Mouse (Mus musculus): ENCODE results near the gene Gal3st2b.
"Not testable (repeated sequence)": the region's sequence is repeated elsewhere in the genome, so short reads cannot be mapped to it uniquely, and the experiment has no call there.

The Gal3st2b gene

GRCm38 (mm10) chr1:93986167-93986566, 68.1 kb downstream of the Gal3st2b start:
- no peak for DNase-seq

DNA sequence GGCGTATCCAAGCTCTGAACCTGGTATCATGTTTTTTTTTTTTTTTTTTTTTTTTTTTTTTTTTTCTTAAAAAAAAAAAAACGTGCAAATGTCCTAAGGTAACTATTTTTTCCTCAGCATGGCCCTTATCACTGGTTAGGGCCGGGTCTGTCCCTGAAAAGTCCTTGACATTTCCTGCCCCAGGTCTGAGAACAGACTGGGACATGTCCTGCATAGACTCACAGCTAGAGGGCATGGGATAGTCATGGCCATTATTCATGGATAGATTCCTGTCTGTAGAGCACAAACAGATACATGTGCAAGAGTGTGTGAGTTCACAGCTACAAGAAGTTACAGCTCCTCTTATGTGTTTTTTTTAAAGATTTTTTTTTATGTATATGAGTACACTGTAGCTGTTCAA, 70.7 kb downstream of the Gal3st2b start:
- DNase-seq = no peak

DNA sequence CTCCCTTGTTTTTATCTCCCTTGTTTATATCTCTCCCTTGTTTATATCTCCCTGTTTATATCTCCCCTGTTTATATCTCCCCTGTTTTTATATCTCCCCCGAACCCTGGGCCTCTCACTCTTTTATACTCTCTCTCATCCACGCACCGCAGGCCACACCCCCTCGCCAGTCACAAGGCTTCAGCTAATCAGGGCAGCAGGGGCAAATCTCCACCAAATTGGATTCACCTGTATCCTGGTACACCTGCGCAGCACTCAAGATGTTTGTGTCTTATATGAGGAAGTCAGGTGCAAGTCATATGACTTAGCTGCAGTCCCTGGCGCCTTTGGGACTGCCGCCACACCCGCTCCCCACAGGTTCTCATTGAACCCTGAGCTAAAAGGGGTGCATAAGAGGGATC, 72.1 kb downstream of the Gal3st2b start, which contains the start of gene Gal3st2c:
Gene Gal3st2c, plus strand, starts transcription at position 301 of the 400 bp plus-strand sequence.
- DNase-seq = not testable (repeated sequence)

DNA sequence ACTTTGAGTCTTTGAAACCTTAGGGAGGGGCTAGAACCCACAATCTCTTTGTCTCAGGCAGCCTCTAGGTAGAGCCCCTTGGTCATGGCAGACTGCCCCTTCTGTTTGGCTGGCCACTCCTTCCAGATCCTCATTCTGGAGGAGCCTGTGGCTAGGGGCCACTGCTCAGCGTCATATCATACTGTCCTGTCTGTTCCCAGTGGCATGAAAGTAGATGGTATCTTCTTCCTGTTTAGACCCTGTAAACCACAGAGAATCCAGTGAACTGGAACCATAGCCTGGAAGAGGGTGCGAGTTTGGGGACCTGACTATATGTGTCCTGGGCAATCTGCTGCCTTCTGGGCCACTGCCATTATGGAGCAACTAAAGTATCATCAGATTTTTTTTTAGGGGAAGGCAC, 73.0 kb downstream of the Gal3st2b start:
- DNase-seq = not testable (repeated sequence)

GRCm38 (mm10) chr1:93991491-93991890, 73.4 kb downstream of the Gal3st2b start:
- DNase-seq = not testable (repeated sequence)
